Mouse (Mus musculus) hindbrain, embryonic 14.5 days (tissue): ENCODE results near the gene Rfx2. TPM values are rescaled to one million over a fixed set of nuclear protein-coding genes. Genes with fewer than 3 reads are reported as not detected.

Source experiments
- ATAC-seq: fragments of 200-750 bp; cut with Nextera tagmentation; 2 replicates; pipeline ENCODE4 v1.8.0; 2017; ENCODE audit warnings: moderate number of reproducible peaks, mild to moderate bottlenecking, moderate TSS enrichment, moderate library complexity; ENCODE audit not compliant: low FRiP score
- DNase-seq: peaks from one replicate; pipeline ENCODE4 v3.0.0-alpha.2; 2015; ENCODE audit warnings: low spot score
- H3K27ac ChIP-seq: fragments of 300-500 bp; sonication (generic); 2 replicates; pipeline ENCODE4 v1.5.1; 2014; ENCODE audit warnings: mild to moderate bottlenecking, moderate library complexity
- H3K27me3 ChIP-seq: fragments of 300-500 bp; sonication (generic); 2 replicates; pipeline ENCODE4 v1.6.1; 2014; ENCODE audit warnings: mild to moderate bottlenecking, low read length, mixed read lengths; ENCODE audit not compliant: control insufficient read depth, insufficient read depth
- H3K36me3 ChIP-seq: fragments of 300-500 bp; sonication (generic); replicated peaks from 2 replicates; pipeline ENCODE4 v1.6.1; 2014; ENCODE audit not compliant: control insufficient read depth, insufficient read depth
- H3K4me1 ChIP-seq: fragments of 300-500 bp; sonication (generic); replicated peaks from 2 replicates; pipeline ENCODE4 v1.6.1; 2014; ENCODE audit warnings: antibody characterized with exemption, low read length, mixed read lengths; ENCODE audit not compliant: control insufficient read depth, insufficient read depth
- H3K4me2 ChIP-seq: fragments of 300-500 bp; sonication (generic); replicated peaks from 2 replicates; pipeline ENCODE4 v1.6.1; 2014; ENCODE audit warnings: mild to moderate bottlenecking, moderate library complexity
- H3K4me3 ChIP-seq: fragments of 300-500 bp; sonication (generic); replicated peaks from 2 replicates; pipeline ENCODE4 v1.5.1; 2014; ENCODE audit warnings: mild to moderate bottlenecking, low read length
- H3K9ac ChIP-seq: fragments of 300-500 bp; sonication (generic); 2 replicates; pipeline ENCODE4 v1.6.1; 2014
- H3K9me3 ChIP-seq: fragments of 300-500 bp; sonication (generic); 2 replicates; pipeline ENCODE4 v1.6.1; 2016; ENCODE audit warnings: low read length; ENCODE audit not compliant: control insufficient read depth
- WGBS: fragments of 180-500 bp; shearing (Covaris S2); extraction: QIAGEN DNeasy Blood & Tissue Kit; methylation state at CpG from one replicate; pipeline ENCODE4 v1.1.7; 2014; 5-methylcytosine and 5-hydroxymethylcytosine counted together
- polyA plus RNA-seq: library from polyadenylated mRNA; unstranded; fragments of >200 nt; fragmentation: Nextera tagmentation; extraction: Ambion mirVana; gene quantifications from 2 replicates; pipeline ENCODE4 v1.2.1, GENCODE M21; 2014

Gene Rfx2
- polyA plus RNA-seq, 1 experiment from 2014 or later: 4.3 TPM

GRCm38 (mm10) chr17:56823352-56823751 is 7.5 kb downstream of the Rfx2 start:
- Histone ChIP-seq H3K4me2 (no peak overlapping the region), H3K4me3 (no peak overlapping the region)
- WGBS: 75% methylated on average over 2 of the region's 2 CpGs

GRCm38 (mm10) chr17:56822380-56822779 is 8.4 kb downstream of the Rfx2 start:
- H3K4me2 ChIP-seq: no peak overlapping the region
- DNase-seq (no peak), ATAC-seq (no peak)
- no peaks in the 10 kb centered on the region for H3K36me3 ChIP-seq
- H3K4me3 ChIP-seq: no peak overlapping the region
- H3K9me3 ChIP-seq: no peaks in the 10 kb centered on the region
- 93% methylated on average over 2 of the region's 2 CpGs for WGBS
- H3K27me3 ChIP-seq: no peaks in the 10 kb centered on the region
- no peak overlapping the region for H3K27ac ChIP-seq
- H3K9ac ChIP-seq: no peak overlapping the region
- H3K4me1 ChIP-seq: peaks cover 4% of the 10 kb centered on the region; the same call in 1 of the 2 replicates

More at GRCm38 (mm10) chr17:56823352-56823751, 7.5 kb downstream of the Rfx2 start:
- no peaks in the 10 kb centered on the region for H3K36me3 ChIP-seq
- H3K27me3 ChIP-seq: no peaks in the 10 kb centered on the region
- H3K9me3 ChIP-seq: no peaks in the 10 kb centered on the region
- H3K4me1 ChIP-seq: no peaks in the 10 kb centered on the region; the same call in 1 of the 2 replicates
- no peak overlapping the region for H3K27ac ChIP-seq
- H3K9ac ChIP-seq: no peak overlapping the region
- DNase-seq (no peak), ATAC-seq (no peak)

GRCm38 (mm10) chr17:56819694-56820111 is 11.1 kb downstream of the Rfx2 start:
- no peaks in the 10 kb centered on the region for H3K27me3 ChIP-seq
- no peaks in the 10 kb centered on the region for H3K36me3 ChIP-seq
- H3K9ac ChIP-seq: no peak overlapping the region
- DNase-seq: peak; percentile 36
- no peak overlapping the region for H3K4me2 ChIP-seq
- H3K27ac ChIP-seq: peak overlapping the region; percentile 54
- ATAC-seq: peak; percentile 48; the same call in 1 of the 2 replicates
- 64% methylated on average over 8 of the region's 8 CpGs for WGBS
- no peak overlapping the region for H3K4me3 ChIP-seq
- H3K9me3 ChIP-seq: no peaks in the 10 kb centered on the region
- peaks cover 10% of the 10 kb centered on the region for H3K4me1 ChIP-seq

- no peak overlapping the region for H3K9ac ChIP-seq
- H3K9me3 ChIP-seq: no peaks in the 10 kb centered on the region
- 61% methylated on average over 6 of the region's 6 CpGs for WGBS
- peaks cover 15% of the 10 kb centered on the region for H3K4me1 ChIP-seq
- no peaks in the 10 kb centered on the region for H3K27me3 ChIP-seq
- H3K27ac ChIP-seq: peak overlapping the region; percentile 54
- no peak for ATAC-seq
- no peaks in the 10 kb centered on the region for H3K36me3 ChIP-seq
- no peak for DNase-seq
- no peak overlapping the region for H3K4me3 ChIP-seq
- H3K4me2 ChIP-seq: no peak overlapping the region
Measured at GRCm38 (mm10) chr17:56819032-56819545, 11.7 kb downstream of the Rfx2 start.

GRCm38 (mm10) chr17:56818067-56818636 is 12.7 kb downstream of the Rfx2 start:
- ATAC-seq (no peak), DNase-seq (no peak)
- Histone ChIP-seq H3K4me3 (no peak overlapping the region), H3K4me1 (peaks cover 22% of the 10 kb centered on the region), H3K27me3 (no peaks in the 10 kb centered on the region), H3K9ac (no peak overlapping the region), H3K27ac (no peak overlapping the region), H3K36me3 (no peaks in the 10 kb centered on the region), H3K4me2 (no peak overlapping the region), H3K9me3 (no peaks in the 10 kb centered on the region)
- 34% methylated on average over 11 of the region's 11 CpGs for WGBS

GRCm38 (mm10) chr17:56815057-56815345 is 15.8 kb downstream of the Rfx2 start:
- H3K4me2 ChIP-seq: peak overlapping the region; percentile 41
- no peaks in the 10 kb centered on the region for H3K27me3 ChIP-seq
- H3K27ac ChIP-seq: peak overlapping the region; percentile 81
- no peak for ATAC-seq
- no peak overlapping the region for H3K4me3 ChIP-seq
- WGBS: 33% methylated on average over 3 of the region's 3 CpGs
- no peaks in the 10 kb centered on the region for H3K36me3 ChIP-seq
- no peaks in the 10 kb centered on the region for H3K9me3 ChIP-seq
- H3K4me1 ChIP-seq: peaks cover 37% of the 10 kb centered on the region
- DNase-seq: no peak
- H3K9ac ChIP-seq: peak overlapping the region; percentile 34; the same call in 1 of the 2 replicates

GRCm38 (mm10) chr17:56814316-56815056 is 16.3 kb downstream of the Rfx2 start:
- Histone ChIP-seq H3K9me3 (no peaks in the 10 kb centered on the region), H3K9ac (peak overlapping the region; percentile 34; the same call in 1 of the 2 replicates), H3K27ac (peak overlapping the region; percentile 81), H3K4me2 (peak overlapping the region; percentile 41), H3K4me1 (peaks cover 43% of the 10 kb centered on the region), H3K27me3 (no peaks in the 10 kb centered on the region), H3K36me3 (no peaks in the 10 kb centered on the region), H3K4me3 (no peak overlapping the region)
- ATAC-seq: peak; percentile 76
- DNase-seq: peak; percentile 89
- WGBS: 5% methylated on average over 24 of the region's 24 CpGs

- WGBS: 2% methylated on average over 3 of the region's 3 CpGs
- DNase-seq: peak; percentile 83
- no peaks in the 10 kb centered on the region for H3K27me3 ChIP-seq
- peak overlapping the region; percentile 78 for H3K27ac ChIP-seq
- H3K4me1 ChIP-seq: peaks cover 38% of the 10 kb centered on the region
- H3K36me3 ChIP-seq: no peaks in the 10 kb centered on the region
- peak; percentile 65 for ATAC-seq
- H3K9me3 ChIP-seq: no peaks in the 10 kb centered on the region
- H3K4me2 ChIP-seq: no peak overlapping the region
- no peak overlapping the region for H3K4me3 ChIP-seq
- H3K9ac ChIP-seq: no peak overlapping the region
Measured at GRCm38 (mm10) chr17:56810245-56810644, 20.6 kb downstream of the Rfx2 start.

GRCm38 (mm10) chr17:56808518-56808917 is 22.3 kb downstream of the Rfx2 start:
- no peak overlapping the region for H3K9ac ChIP-seq
- no peaks in the 10 kb centered on the region for H3K36me3 ChIP-seq
- peak; percentile 89 for DNase-seq
- no peaks in the 10 kb centered on the region for H3K27me3 ChIP-seq
- no peak overlapping the region for H3K4me2 ChIP-seq
- H3K4me1 ChIP-seq: peaks cover 27% of the 10 kb centered on the region
- no peak overlapping the region for H3K27ac ChIP-seq
- peak; percentile 78 for ATAC-seq
- WGBS: 9% methylated on average over 9 of the region's 9 CpGs
- H3K4me3 ChIP-seq: no peak overlapping the region
- no peaks in the 10 kb centered on the region for H3K9me3 ChIP-seq
